Mouse (Mus musculus) ES-E14 (cell line): ENCODE results near the gene Ormdl2. TPM values are rescaled to one million over a fixed set of nuclear protein-coding genes. Genes with fewer than 3 reads are reported as not detected.

Experiments used
- DNase-seq: peaks from one replicate; pipeline ENCODE4 v3.0.0-alpha.2; 2013; ENCODE audit warnings: low read depth, low spot score
- H3K27ac ChIP-seq: 2 replicates; pipeline ENCODE4 v1.5.1; 2012; ENCODE audit warnings: low read depth, mild to moderate bottlenecking, low read length, moderate library complexity, mixed read lengths; ENCODE audit not compliant: poor library complexity, insufficient read depth, severe bottlenecking
- H3K36me3 ChIP-seq: 2 replicates; pipeline ENCODE4 v1.6.1; 2012; ENCODE audit warnings: mild to moderate bottlenecking, low read length, moderate library complexity, mixed read lengths; ENCODE audit not compliant: control insufficient read depth, poor library complexity, insufficient read depth, severe bottlenecking
- H3K4me1 ChIP-seq, 2 experiments: fragments of 150-350 bp in 1 of 2; sonication (generic) in 1 of 2; 2 replicates each; pipeline ENCODE4 v1.6.1; 2012; ENCODE audit warnings: low read length in 2 of 2, mild to moderate bottlenecking in 1 of 2, mixed read lengths in 1 of 2; ENCODE audit not compliant: control insufficient read depth in 2 of 2, insufficient read depth in 2 of 2, poor library complexity in 1 of 2
- H3K4me3 ChIP-seq, 2 experiments: fragments of 150-350 bp in 1 of 2; sonication (generic) in 1 of 2; 2 replicates each; pipeline ENCODE4 v1.5.1; 2012; ENCODE audit warnings: low read length in 2 of 2, low read depth in 1 of 2, mild to moderate bottlenecking in 1 of 2, mixed read lengths in 1 of 2; ENCODE audit not compliant: insufficient read depth in 1 of 2, poor library complexity in 1 of 2, severe bottlenecking in 1 of 2
- H3K9ac ChIP-seq: 2 replicates; pipeline ENCODE4 v1.6.1; 2012; ENCODE audit warnings: low read depth, mild to moderate bottlenecking, low read length, mixed read lengths; ENCODE audit not compliant: poor library complexity, insufficient read depth, severe bottlenecking
- H3K9me3 ChIP-seq: fragments of 150-350 bp; sonication (generic); 2 replicates; pipeline ENCODE4 v1.6.1; 2012; ENCODE audit warnings: low read depth, mild to moderate bottlenecking, low read length; ENCODE audit not compliant: control insufficient read depth, insufficient read depth
- CHD2 ChIP-seq: IDR thresholded peaks from 2 replicates; pipeline ENCODE4 v1.6.1; 2014; ENCODE audit warnings: mild to moderate bottlenecking, low read depth, low read length, inconsistent platforms
- HCFC1 ChIP-seq: IDR thresholded peaks from 2 replicates; pipeline ENCODE4 v1.6.1; 2012; ENCODE audit warnings: low read length, inconsistent platforms, borderline replicate concordance; ENCODE audit not compliant: insufficient read depth
- MAFK ChIP-seq: IDR thresholded peaks from 2 replicates; pipeline ENCODE4 v1.6.1; 2014; ENCODE audit warnings: mild to moderate bottlenecking, low read depth, low read length, inconsistent platforms; ENCODE audit not compliant: insufficient read depth
- ZC3H11A ChIP-seq: IDR thresholded peaks from 2 replicates; pipeline ENCODE4 v1.6.1; 2012; ENCODE audit warnings: low read depth, mild to moderate bottlenecking, inconsistent platforms, low read length, borderline replicate concordance
- ZNF384 ChIP-seq: IDR thresholded peaks from 2 replicates; pipeline ENCODE4 v1.6.1; 2012; ENCODE audit warnings: low read depth, low read length, inconsistent platforms
- in situ Hi-C, 2 experiments: fragments of 600-800 bp; cut with MboI; formaldehyde crosslinking; loops; one replicate each; pipeline ENCODE4 v1.15.1; 2025; ENCODE audit warnings: low sequenced_read_pairs in 2 of 2, inconsistent platforms in 1 of 2; ENCODE audit not compliant: unreplicated experiment in 2 of 2
- total RNA-seq: library from RNA; depleted of rRNA; stranded (reverse); fragments of 300-350 nt; gene quantifications from 2 replicates; pipeline ENCODE4 v1.2.3, GENCODE M21; 2012

Ormdl2 gene
- total RNA-seq, 1 experiment, result 145 TPM

- no peak overlapping the region for H3K9ac ChIP-seq
- H3K4me1 ChIP-seq, result peaks cover 0 to 12% of the 10 kb centered on the region in 2 experiments; a peak in 3 of 4 replicates
- H3K27ac ChIP-seq, result no peak overlapping the region
- in situ Hi-C loops, result no loop called here
- no peaks in the 10 kb centered on the region for H3K9me3 ChIP-seq
- H3K36me3 ChIP-seq, result peaks cover 2% of the 10 kb centered on the region; the same call in 1 of the 2 replicates
- H3K4me3 ChIP-seq, result peak overlapping the region in 1 of 2 experiments; percentile 90; a peak in 1 of 4 replicates
- TF ChIP-seq HCFC1 (no peak), ZNF384 (no peak), MAFK (no peak), CHD2 (no peak), ZC3H11A (no peak)
- DNase-seq, result no peak
Observed at GRCm38 (mm10) chr10:128802956-128803355, 18.5 kb downstream of the Ormdl2 start.

- no peak for TF ChIP-seq MAFK
- no peak for TF ChIP-seq HCFC1
- no peak for TF ChIP-seq ZC3H11A
- TF ChIP-seq CHD2, result no peak
- TF ChIP-seq ZNF384, result no peak
Observed at GRCm38 (mm10) chr10:128801981-128802495, 19.4 kb downstream of the Ormdl2 start.

GRCm38 (mm10) chr10:128798676-128799075 lies 22.8 kb downstream of the Ormdl2 start:
- Histone ChIP-seq H3K27ac (no peak overlapping the region), H3K4me1 (peaks cover 0 to 5% of the 10 kb centered on the region in 2 experiments; a peak in 2 of 4 replicates), H3K9ac (no peak overlapping the region), H3K4me3 (no peak overlapping the region), H3K36me3 (peaks cover 2% of the 10 kb centered on the region; the same call in 1 of the 2 replicates), H3K9me3 (no peaks in the 10 kb centered on the region)
- no peak for DNase-seq
- TF ChIP-seq CHD2 (no peak), HCFC1 (no peak), ZNF384 (no peak), ZC3H11A (no peak), MAFK (no peak)
- in situ Hi-C loops, result no loop called here

More at GRCm38 (mm10) chr10:128801981-128802495, 19.4 kb downstream of the Ormdl2 start:
- H3K36me3 ChIP-seq, result peaks cover 2% of the 10 kb centered on the region; the same call in 1 of the 2 replicates
- no peak overlapping the region; the same call in 1 of the 2 replicates for H3K27ac ChIP-seq
- H3K9ac ChIP-seq, result peak overlapping the region; percentile 7; the same call in 1 of the 2 replicates
- H3K9me3 ChIP-seq, result no peaks in the 10 kb centered on the region
- in situ Hi-C loops, result no loop called here
- peaks cover 0 to 12% of the 10 kb centered on the region in 2 experiments; a peak in 3 of 4 replicates for H3K4me1 ChIP-seq
- no peak for DNase-seq
- H3K4me3 ChIP-seq, result peak overlapping the region in 1 of 2 experiments; percentile 31; a peak in 2 of 4 replicates

GRCm38 (mm10) chr10:128795581-128795980 lies 25.9 kb downstream of the Ormdl2 start:
- no peak overlapping the region for H3K27ac ChIP-seq
- H3K9me3 ChIP-seq, result no peaks in the 10 kb centered on the region
- no peak overlapping the region for H3K9ac ChIP-seq
- no peaks in the 10 kb centered on the region; the same call in 1 of the 2 replicates for H3K36me3 ChIP-seq
- TF ChIP-seq HCFC1 (no peak), CHD2 (no peak)
- in situ Hi-C loops, result no loop called here
- H3K4me3 ChIP-seq, result no peak overlapping the region
- no peaks in the 10 kb centered on the region; a peak in 2 of 4 replicates for H3K4me1 ChIP-seq
- DNase-seq, result no peak

- H3K4me3 ChIP-seq, result no peak overlapping the region
- TF ChIP-seq ZNF384 (no peak), HCFC1 (no peak), CHD2 (no peak), MAFK (no peak), ZC3H11A (no peak)
- in situ Hi-C loops, result no loop called here
- no peaks in the 10 kb centered on the region; a peak in 2 of 4 replicates for H3K4me1 ChIP-seq
- H3K36me3 ChIP-seq, result no peaks in the 10 kb centered on the region
- no peak overlapping the region for H3K27ac ChIP-seq
- no peak for DNase-seq
- no peaks in the 10 kb centered on the region for H3K9me3 ChIP-seq
- H3K9ac ChIP-seq, result no peak overlapping the region
Observed at GRCm38 (mm10) chr10:128794391-128794790, 27.1 kb downstream of the Ormdl2 start.
